Mouse (Mus musculus): ENCODE measurements around the gene Tecr.
A peak's percentile ranks its signal among the peaks of the same experiment; 100 is the strongest.

DNA sequence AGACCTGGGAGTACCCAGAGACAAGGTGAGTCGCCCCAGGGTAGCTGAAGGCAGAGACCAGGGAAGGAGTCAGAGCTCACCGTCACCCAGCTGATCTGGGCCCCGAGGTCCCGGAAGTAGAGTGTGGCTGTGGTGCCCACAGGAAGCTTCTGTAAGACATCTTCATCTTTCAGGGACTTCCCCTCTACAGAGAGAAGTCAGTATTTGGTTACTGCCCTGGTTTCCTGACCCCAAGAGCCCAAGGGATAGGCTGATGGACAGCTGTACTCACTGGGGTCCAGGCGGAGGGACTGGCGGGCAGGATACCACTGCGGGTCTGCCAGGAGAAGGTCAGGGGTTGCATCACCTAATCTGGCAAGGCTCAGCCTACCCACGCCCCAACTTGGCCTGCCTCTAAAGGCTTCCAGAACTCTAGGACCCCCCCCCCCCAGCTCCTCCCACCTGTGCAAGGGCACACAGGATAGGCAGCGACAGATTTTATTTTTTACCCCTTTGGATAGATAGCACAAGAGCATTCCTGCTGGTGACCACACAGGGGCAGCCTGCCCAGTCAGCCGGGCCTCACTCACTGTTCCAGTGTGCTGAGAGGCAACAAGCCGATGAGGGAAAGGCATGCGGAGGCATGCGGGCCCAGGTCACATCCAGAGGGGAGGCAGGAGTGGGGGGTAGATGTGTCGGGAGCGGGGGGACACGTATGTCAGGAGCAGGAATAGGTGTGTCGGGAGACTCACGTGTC is 34.5 kb downstream of the Tecr start:
- TF ChIP-seq CTCF (conservative IDR thresholded peaks at IDR 0.05; ENCODE audit: insufficient read depth, insufficient read length, low read depth, low read length) (peak; percentile 37), POLR2A (IDR thresholded peaks at IDR 0.05; ENCODE audit: low read depth, low read length) (no peak)

Measured in kidney, adult 2 months (tissue).